Mouse (Mus musculus) A20 (cell line): ENCODE measurements around the gene Zkscan16.

Experiments
- DNase-seq: peaks from one replicate; pipeline ENCODE4 v3.0.0-alpha.2; 2011; ENCODE audit warnings: low read depth, low spot score

The Zkscan16 gene

DNA sequence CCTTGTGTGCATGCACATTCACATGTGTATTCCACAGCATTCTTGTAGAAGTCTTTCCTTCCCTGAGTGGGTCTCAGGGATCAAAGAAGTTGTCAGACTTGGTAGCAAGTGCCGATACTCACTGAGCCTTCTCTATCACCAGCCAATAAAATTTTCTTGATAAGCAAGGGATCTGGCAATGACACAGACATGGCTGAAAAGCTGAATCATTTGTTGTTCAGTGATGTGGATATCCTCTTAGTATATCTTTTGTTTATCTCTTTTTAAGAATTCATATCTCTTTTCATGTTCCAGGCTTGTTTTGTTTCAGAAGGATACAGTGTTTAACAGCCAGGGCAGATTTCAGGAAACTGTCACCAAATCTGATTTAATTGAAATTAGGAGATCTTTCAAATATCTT is 55.3 kb downstream of the Zkscan16 start:
- no peak for DNase-seq

DNA sequence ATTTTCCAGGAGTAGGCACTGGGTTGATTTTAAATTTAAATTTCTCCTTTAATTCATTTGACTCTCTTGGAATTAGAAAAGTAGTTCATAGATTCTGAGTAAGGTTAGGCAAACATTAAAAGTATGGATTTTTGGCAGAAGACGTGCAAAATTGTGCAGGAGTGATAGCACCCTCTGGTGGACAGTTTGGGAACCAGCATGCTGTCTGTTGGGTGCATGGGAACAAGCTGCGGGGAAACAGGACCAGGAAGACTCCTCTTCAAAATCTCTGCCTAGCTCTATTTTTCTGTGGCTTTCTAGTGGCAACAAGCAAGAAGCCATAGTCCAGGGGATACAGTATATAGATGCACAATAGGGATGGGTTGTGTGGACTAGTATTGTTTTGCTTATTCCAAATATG is 56.3 kb downstream of the Zkscan16 start:
- peak; percentile 81 for DNase-seq

DNA sequence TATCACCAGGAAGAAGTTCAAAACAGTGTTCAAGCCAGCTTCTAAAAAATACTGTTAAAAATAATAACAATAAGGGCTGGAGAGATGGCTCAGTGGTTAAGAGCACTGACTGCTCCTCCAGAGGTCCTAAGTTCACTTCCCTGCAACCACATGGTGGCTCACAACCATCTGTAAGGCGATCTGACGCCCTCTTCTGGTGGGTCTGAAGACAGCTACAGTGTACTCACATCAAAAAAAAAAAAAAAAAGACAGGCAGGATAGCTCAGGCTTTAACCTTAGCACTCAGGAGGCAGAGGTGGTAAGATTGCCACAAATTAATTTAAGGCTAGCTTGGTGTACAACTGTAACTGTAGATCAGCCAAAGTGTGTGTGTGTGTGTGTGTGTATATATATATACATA is 57.2 kb downstream of the Zkscan16 start:
- peak; percentile 89 for DNase-seq

DNA sequence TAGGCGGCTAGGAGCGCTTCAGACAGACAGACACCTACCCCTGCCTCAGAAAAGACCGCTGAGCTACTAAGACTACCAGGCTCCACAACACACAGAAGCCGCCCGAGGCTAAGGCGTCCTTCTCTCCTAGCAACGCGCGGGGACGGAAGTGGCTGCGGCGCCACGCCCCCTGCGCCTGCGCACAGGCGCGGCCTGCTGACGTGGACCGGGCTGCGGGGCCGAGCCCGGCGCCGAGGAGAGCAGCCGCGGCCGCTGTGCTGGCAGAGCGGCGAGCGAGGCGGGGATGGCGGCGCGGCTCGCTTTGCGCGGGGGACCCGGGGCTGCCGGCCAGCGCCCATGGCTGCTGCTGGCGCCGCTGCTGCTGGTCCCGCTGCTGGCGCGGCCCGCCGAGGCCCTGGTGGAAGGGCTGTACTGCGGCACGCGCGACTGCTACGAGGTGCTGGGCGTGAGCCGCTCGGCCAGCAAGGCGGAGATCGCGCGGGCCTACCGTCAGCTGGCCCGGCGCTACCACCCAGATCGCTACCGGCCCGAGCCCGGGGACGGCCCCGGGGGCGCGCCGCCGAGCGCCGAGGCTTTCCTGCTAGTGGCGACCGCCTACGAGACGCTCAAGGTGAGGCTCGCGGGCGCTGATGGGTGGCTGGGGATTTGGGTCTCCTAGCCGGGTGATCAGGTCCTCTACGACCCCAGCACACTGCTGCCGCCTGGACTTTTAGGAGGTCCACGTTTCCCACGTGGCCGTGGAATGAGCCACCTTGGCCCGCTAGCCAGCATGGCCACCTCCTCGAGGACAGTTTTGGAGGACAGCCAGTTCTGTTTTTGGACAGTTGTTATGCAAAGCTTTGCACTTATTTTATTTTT is 59.7 kb downstream of the Zkscan16 start, which contains the start of gene Gm20503:
TSS of gene Gm20503 (plus strand) at position 263 of the 858 bp plus-strand sequence.
- DNase-seq, result peak; percentile 89

DNA sequence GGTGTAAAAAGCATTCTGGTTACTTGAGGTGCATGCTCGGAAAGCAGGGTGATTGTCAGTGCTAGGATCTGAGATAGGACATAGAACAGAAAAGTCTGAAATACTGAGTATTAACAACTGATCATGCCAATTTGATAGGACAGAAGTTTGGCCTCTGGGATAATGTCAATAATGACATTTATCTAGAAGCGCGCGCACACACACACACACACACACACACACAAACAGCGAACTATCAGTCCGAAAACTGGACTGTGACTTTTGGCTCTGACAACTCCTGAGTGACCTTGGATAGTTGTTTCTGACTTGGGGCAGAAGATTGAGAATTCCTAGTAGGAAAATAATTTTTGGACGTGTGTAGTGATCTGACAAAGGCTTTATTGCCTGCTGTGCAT is 60.4 kb downstream of the Zkscan16 start:
- DNase-seq, result no peak

DNA sequence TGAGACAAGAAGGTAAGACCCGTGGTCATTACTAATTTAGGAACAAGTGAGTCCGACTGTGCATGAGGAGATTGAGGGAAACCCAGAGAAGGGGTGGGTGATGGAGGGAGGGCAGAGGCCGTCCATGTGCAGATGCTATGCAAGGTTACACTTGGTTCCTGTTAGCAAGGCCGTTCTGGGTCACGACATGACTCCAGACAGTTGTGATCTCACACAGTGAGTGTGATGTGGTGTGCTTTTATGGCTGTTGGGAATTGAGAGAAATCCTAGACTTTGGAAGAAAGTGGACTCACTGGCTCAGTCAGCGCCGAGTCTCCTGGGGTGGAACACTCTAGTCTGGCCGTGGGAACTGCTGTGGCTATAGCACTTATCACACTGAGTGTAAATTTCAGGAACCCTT is 62.8 kb downstream of the Zkscan16 start:
- no peak for DNase-seq

DNA sequence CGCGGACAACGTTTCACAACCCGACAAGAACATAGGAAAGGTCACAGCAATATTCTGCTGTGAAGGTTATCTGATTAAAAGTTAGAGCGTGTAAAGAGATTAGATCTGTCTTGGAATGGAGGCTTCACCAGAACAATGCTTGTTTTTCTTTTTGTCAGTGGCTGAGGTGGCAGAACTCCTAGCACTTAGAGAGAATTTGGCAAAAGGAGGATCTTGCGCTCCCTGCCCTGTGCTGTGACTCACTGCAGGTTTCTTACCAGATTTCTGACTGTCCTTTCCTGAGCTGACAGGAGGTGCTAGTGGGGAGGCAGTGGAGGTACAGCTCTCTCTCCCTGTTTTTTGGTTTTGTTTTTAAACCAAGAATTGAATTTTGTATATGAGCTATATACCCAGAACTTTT is 63.6 kb downstream of the Zkscan16 start:
- DNase-seq, result no peak
